Mouse (Mus musculus): ENCODE data around the gene Tnfsf13. TPM values are rescaled to one million over a fixed set of nuclear protein-coding genes. Genes with fewer than 3 reads are reported as not detected.

The Tnfsf13 gene
- polyA plus RNA-seq, 1 experiment from 2014 or later = not detected

GRCm38 (mm10) chr11:69697396-69697795 lies 11.8 kb upstream of the Tnfsf13 start:
- no peaks in the 10 kb centered on the region for H3K9me3 ChIP-seq (ENCODE audit: control insufficient read depth, low read length)
- H3K4me3 ChIP-seq (ENCODE audit: low read depth, low read length) = no peak overlapping the region
- H3K4me1 ChIP-seq (replicated peaks; ENCODE audit: control insufficient read depth, insufficient read depth, low read length) = peaks cover 7% of the 10 kb centered on the region
- no peaks in the 10 kb centered on the region for H3K27me3 ChIP-seq (ENCODE audit: control insufficient read depth, insufficient read depth, low read length)
- DNase-seq (ENCODE audit: low spot score) (no peak), ATAC-seq (ENCODE audit: low FRiP score) (no peak)
- no peak overlapping the region for H3K4me2 ChIP-seq (replicated peaks; ENCODE audit: low read depth, low read length)
- H3K9ac ChIP-seq (ENCODE audit: low read depth, low read length) = no peak overlapping the region
- no peak overlapping the region for H3K27ac ChIP-seq (ENCODE audit: low read depth, low read length)
- WGBS = 96% methylated on average over 3 of the region's 3 CpGs
- no peaks in the 10 kb centered on the region for H3K36me3 ChIP-seq (ENCODE audit: control insufficient read depth, insufficient read depth, low read length)

GRCm38 (mm10) chr11:69695361-69696181 lies 10.0 kb upstream of the Tnfsf13 start, which contains the start of the genes Tnfsf12 and Tnfsfm13:
TSS of gene Tnfsf12 (minus strand) at chr11:69695849.
TSS of gene Tnfsfm13 (minus strand) at chr11:69696098.
- peaks cover 7% of the 10 kb centered on the region for H3K4me1 ChIP-seq (replicated peaks; ENCODE audit: control insufficient read depth, insufficient read depth, low read length)
- peak within 1 kb of the TSS; percentile 79 for H3K9ac ChIP-seq (ENCODE audit: low read depth, low read length)
- H3K27me3 ChIP-seq (ENCODE audit: control insufficient read depth, insufficient read depth, low read length) = no peaks in the 10 kb centered on the region
- H3K4me3 ChIP-seq (ENCODE audit: low read depth, low read length) = peak within 1 kb of the TSS; percentile 39
- WGBS = under 1% methylated on average over 37 of the region's 41 CpGs
- H3K36me3 ChIP-seq (ENCODE audit: control insufficient read depth, insufficient read depth, low read length) = no peaks in the 10 kb centered on the region
- H3K27ac ChIP-seq (ENCODE audit: low read depth, low read length) = no peak within 1 kb of the TSS; the same call in 1 of the 2 replicates
- ATAC-seq (ENCODE audit: low FRiP score) (peak; percentile 14; the same call in 1 of the 2 replicates), DNase-seq (ENCODE audit: low spot score) (peak; percentile 62)
- peak within 1 kb of the TSS; percentile 93 for H3K4me2 ChIP-seq (replicated peaks; ENCODE audit: low read depth, low read length)
- H3K9me3 ChIP-seq (ENCODE audit: control insufficient read depth, low read length) = no peaks in the 10 kb centered on the region

- Histone ChIP-seq H3K27ac (ENCODE audit: low read depth, low read length) (no peak overlapping the region), H3K4me1 (replicated peaks; ENCODE audit: control insufficient read depth, insufficient read depth, low read length) (peaks cover 7% of the 10 kb centered on the region), H3K4me3 (ENCODE audit: low read depth, low read length) (peak overlapping the region; percentile 39; the same call in 1 of the 2 replicates), H3K27me3 (ENCODE audit: control insufficient read depth, insufficient read depth, low read length) (no peaks in the 10 kb centered on the region), H3K9ac (ENCODE audit: low read depth, low read length) (peak overlapping the region; percentile 79; the same call in 1 of the 2 replicates), H3K36me3 (ENCODE audit: control insufficient read depth, insufficient read depth, low read length) (no peaks in the 10 kb centered on the region), H3K4me2 (replicated peaks; ENCODE audit: low read depth, low read length) (peak overlapping the region; percentile 93), H3K9me3 (ENCODE audit: control insufficient read depth, low read length) (no peaks in the 10 kb centered on the region)
- 25% methylated on average over 6 of the region's 6 CpGs for WGBS
- no peak for ATAC-seq (ENCODE audit: low FRiP score)
- no peak for DNase-seq (ENCODE audit: low spot score)
These were observed 9.4 kb upstream of the Tnfsf13 start for GRCm38 (mm10) chr11:69695046-69695360.

- no peaks in the 10 kb centered on the region for H3K9me3 ChIP-seq (ENCODE audit: control insufficient read depth, low read length)
- no peak for DNase-seq (ENCODE audit: low spot score)
- no peaks in the 10 kb centered on the region for H3K27me3 ChIP-seq (ENCODE audit: control insufficient read depth, insufficient read depth, low read length)
- 74% methylated on average over 11 of the region's 11 CpGs for WGBS
- no peak overlapping the region for H3K27ac ChIP-seq (ENCODE audit: low read depth, low read length)
- H3K9ac ChIP-seq (ENCODE audit: low read depth, low read length) = 0 out of 2 replicates have a peak overlapping the region, but pooled peaks have one; percentile 11
- H3K36me3 ChIP-seq (ENCODE audit: control insufficient read depth, insufficient read depth, low read length) = no peaks in the 10 kb centered on the region
- ATAC-seq (ENCODE audit: low FRiP score) = no peak
- H3K4me3 ChIP-seq (ENCODE audit: low read depth, low read length) = no peak overlapping the region
- H3K4me2 ChIP-seq (replicated peaks; ENCODE audit: low read depth, low read length) = no peak overlapping the region
- H3K4me1 ChIP-seq (replicated peaks; ENCODE audit: control insufficient read depth, insufficient read depth, low read length) = peaks cover 7% of the 10 kb centered on the region
These were observed 7.9 kb upstream of the Tnfsf13 start for GRCm38 (mm10) chr11:69693421-69693965.

GRCm38 (mm10) chr11:69692863-69693262 lies 7.3 kb upstream of the Tnfsf13 start:
- Histone ChIP-seq H3K36me3 (ENCODE audit: control insufficient read depth, insufficient read depth, low read length) (no peaks in the 10 kb centered on the region), H3K4me3 (ENCODE audit: low read depth, low read length) (no peak overlapping the region), H3K27me3 (ENCODE audit: control insufficient read depth, insufficient read depth, low read length) (no peaks in the 10 kb centered on the region), H3K27ac (ENCODE audit: low read depth, low read length) (no peak overlapping the region), H3K4me2 (replicated peaks; ENCODE audit: low read depth, low read length) (no peak overlapping the region), H3K9ac (ENCODE audit: low read depth, low read length) (no peak overlapping the region), H3K9me3 (ENCODE audit: control insufficient read depth, low read length) (no peaks in the 10 kb centered on the region), H3K4me1 (replicated peaks; ENCODE audit: control insufficient read depth, insufficient read depth, low read length) (peaks cover 7% of the 10 kb centered on the region)
- DNase-seq (ENCODE audit: low spot score) (no peak), ATAC-seq (ENCODE audit: low FRiP score) (no peak)
- 80% methylated on average over 6 of the region's 6 CpGs for WGBS

GRCm38 (mm10) chr11:69692196-69692811 lies 6.7 kb upstream of the Tnfsf13 start:
- DNase-seq (ENCODE audit: low spot score) = no peak
- Histone ChIP-seq H3K27me3 (ENCODE audit: control insufficient read depth, insufficient read depth, low read length) (no peaks in the 10 kb centered on the region), H3K9me3 (ENCODE audit: control insufficient read depth, low read length) (no peaks in the 10 kb centered on the region), H3K27ac (ENCODE audit: low read depth, low read length) (no peak overlapping the region), H3K4me3 (ENCODE audit: low read depth, low read length) (no peak overlapping the region), H3K9ac (ENCODE audit: low read depth, low read length) (no peak overlapping the region), H3K4me2 (replicated peaks; ENCODE audit: low read depth, low read length) (no peak overlapping the region), H3K4me1 (replicated peaks; ENCODE audit: control insufficient read depth, insufficient read depth, low read length) (peaks cover 7% of the 10 kb centered on the region), H3K36me3 (ENCODE audit: control insufficient read depth, insufficient read depth, low read length) (no peaks in the 10 kb centered on the region)
- WGBS = 82% methylated on average over 9 of the region's 9 CpGs
- ATAC-seq (ENCODE audit: low FRiP score) = no peak

GRCm38 (mm10) chr11:69689891-69690290 lies 4.3 kb upstream of the Tnfsf13 start:
- ATAC-seq (ENCODE audit: low FRiP score) (no peak), DNase-seq (ENCODE audit: low spot score) (no peak)
- no peaks in the 10 kb centered on the region for H3K27me3 ChIP-seq (ENCODE audit: control insufficient read depth, insufficient read depth, low read length)
- no peak overlapping the region for H3K9ac ChIP-seq (ENCODE audit: low read depth, low read length)
- H3K4me1 ChIP-seq (replicated peaks; ENCODE audit: control insufficient read depth, insufficient read depth, low read length) = no peaks in the 10 kb centered on the region
- WGBS = 92% methylated on average over 1 of the region's 1 CpGs
- H3K36me3 ChIP-seq (ENCODE audit: control insufficient read depth, insufficient read depth, low read length) = no peaks in the 10 kb centered on the region
- no peak overlapping the region for H3K27ac ChIP-seq (ENCODE audit: low read depth, low read length)
- no peaks in the 10 kb centered on the region for H3K9me3 ChIP-seq (ENCODE audit: control insufficient read depth, low read length)
- H3K4me3 ChIP-seq (ENCODE audit: low read depth, low read length) = no peak overlapping the region
- H3K4me2 ChIP-seq (replicated peaks; ENCODE audit: low read depth, low read length) = no peak overlapping the region

- H3K27me3 ChIP-seq (ENCODE audit: control insufficient read depth, insufficient read depth, low read length) = no peaks in the 10 kb centered on the region
- H3K4me2 ChIP-seq (replicated peaks; ENCODE audit: low read depth, low read length) = no peak overlapping the region
- ATAC-seq (ENCODE audit: low FRiP score) (no peak), DNase-seq (ENCODE audit: low spot score) (no peak)
- H3K27ac ChIP-seq (ENCODE audit: low read depth, low read length) = no peak overlapping the region
- WGBS = 51% methylated on average over 5 of the region's 5 CpGs
- H3K9ac ChIP-seq (ENCODE audit: low read depth, low read length) = no peak overlapping the region
- H3K4me3 ChIP-seq (ENCODE audit: low read depth, low read length) = no peak overlapping the region
- H3K9me3 ChIP-seq (ENCODE audit: control insufficient read depth, low read length) = no peaks in the 10 kb centered on the region
- H3K36me3 ChIP-seq (ENCODE audit: control insufficient read depth, insufficient read depth, low read length) = no peaks in the 10 kb centered on the region
- H3K4me1 ChIP-seq (replicated peaks; ENCODE audit: control insufficient read depth, insufficient read depth, low read length) = no peaks in the 10 kb centered on the region
These were observed 1.5 kb upstream of the Tnfsf13 start for GRCm38 (mm10) chr11:69687061-69687460.

Data from hindbrain, embryonic 11.5 days (tissue).